Mouse (Mus musculus) limb, embryonic 12.5 days (tissue): ENCODE data around the gene Dlk2. TPM values are rescaled to one million over a fixed set of nuclear protein-coding genes. Genes with fewer than 3 reads are reported as not detected.

Experiments
- ATAC-seq: fragments of 200-750 bp; cut with Nextera tagmentation; 2 replicates; pipeline ENCODE4 v1.8.0; 2017; ENCODE audit warnings: low read depth, moderate TSS enrichment; ENCODE audit not compliant: insufficient number of reproducible peaks, insufficient read depth, low FRiP score, low TSS enrichment
- H3K27ac ChIP-seq: fragments of 300-500 bp; sonication (generic); 2 replicates; pipeline ENCODE4 v1.5.1; 2016; ENCODE audit warnings: mild to moderate bottlenecking, moderate library complexity
- H3K27me3 ChIP-seq: fragments of 300-500 bp; sonication (generic); 2 replicates; pipeline ENCODE4 v1.6.1; 2016; ENCODE audit warnings: mild to moderate bottlenecking, moderate library complexity
- H3K36me3 ChIP-seq: fragments of 300-500 bp; sonication (generic); 2 replicates; pipeline ENCODE4 v1.6.1; 2016; ENCODE audit warnings: mild to moderate bottlenecking, moderate library complexity
- H3K4me1 ChIP-seq: fragments of 300-500 bp; sonication (generic); replicated peaks from 2 replicates; pipeline ENCODE4 v1.6.1; 2016
- H3K4me2 ChIP-seq: fragments of 300-500 bp; sonication (generic); 2 replicates; pipeline ENCODE4 v1.6.1; 2016; ENCODE audit warnings: mild to moderate bottlenecking, moderate library complexity
- H3K4me3 ChIP-seq: fragments of 300-500 bp; sonication (generic); replicated peaks from 2 replicates; pipeline ENCODE4 v1.5.1; 2016; ENCODE audit warnings: mild to moderate bottlenecking
- H3K9ac ChIP-seq: fragments of 300-500 bp; sonication (generic); replicated peaks from 2 replicates; pipeline ENCODE4 v1.6.1; 2016; ENCODE audit warnings: mild to moderate bottlenecking, moderate library complexity
- H3K9me3 ChIP-seq: fragments of 300-500 bp; sonication (generic); 2 replicates; pipeline ENCODE4 v1.6.1; 2016; ENCODE audit warnings: mild to moderate bottlenecking, moderate library complexity
- WGBS: fragments of 180-500 bp; shearing (Covaris S2); methylation state at CpG from one replicate; pipeline ENCODE4 v1.1.7; 2016; 5-methylcytosine and 5-hydroxymethylcytosine counted together
- polyA plus RNA-seq: library from polyadenylated mRNA; unstranded; fragments of >200 nt; fragmentation: Nextera tagmentation; extraction: Ambion mirVana; gene quantifications from 2 replicates; pipeline ENCODE4 v1.2.1, GENCODE M21; 2016

Dlk2 gene
- polyA plus RNA-seq, 1 experiment from 2014 or later: 3.8 TPM

DNA sequence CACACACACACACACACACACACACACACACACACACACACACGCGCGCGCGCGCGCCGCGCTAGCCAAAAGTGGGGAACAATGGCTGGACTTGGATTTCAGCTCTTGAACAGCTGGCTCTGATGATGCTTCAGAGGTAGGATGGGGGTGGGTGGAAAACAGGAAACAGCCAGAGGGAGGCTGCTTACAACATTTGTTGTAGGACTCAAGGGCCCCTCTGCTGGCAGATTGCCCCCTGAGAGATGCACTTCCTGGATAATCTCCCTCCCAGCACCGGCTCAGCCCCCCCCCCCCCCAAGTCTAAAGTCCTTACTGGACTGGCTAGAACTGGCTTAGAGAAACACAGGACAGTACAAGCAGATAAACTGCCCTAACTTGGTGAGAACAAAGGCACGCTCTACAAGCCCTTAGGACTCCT lies 9.5 kb upstream of the Dlk2 start:
- Histone ChIP-seq H3K4me1 (peaks cover 20% of the 10 kb centered on the region), H3K27ac (peak overlapping the region; percentile 66), H3K27me3 (peaks cover 5% of the 10 kb centered on the region), H3K4me2 (no peak overlapping the region), H3K9ac (0 out of 2 replicates have a peak overlapping the region, but pooled peaks have one; percentile 18), H3K36me3 (no peaks in the 10 kb centered on the region), H3K9me3 (no peaks in the 10 kb centered on the region), H3K4me3 (no peak overlapping the region)
- no peak for ATAC-seq
- WGBS: 50% methylated on average over 11 of the region's 11 CpGs

DNA sequence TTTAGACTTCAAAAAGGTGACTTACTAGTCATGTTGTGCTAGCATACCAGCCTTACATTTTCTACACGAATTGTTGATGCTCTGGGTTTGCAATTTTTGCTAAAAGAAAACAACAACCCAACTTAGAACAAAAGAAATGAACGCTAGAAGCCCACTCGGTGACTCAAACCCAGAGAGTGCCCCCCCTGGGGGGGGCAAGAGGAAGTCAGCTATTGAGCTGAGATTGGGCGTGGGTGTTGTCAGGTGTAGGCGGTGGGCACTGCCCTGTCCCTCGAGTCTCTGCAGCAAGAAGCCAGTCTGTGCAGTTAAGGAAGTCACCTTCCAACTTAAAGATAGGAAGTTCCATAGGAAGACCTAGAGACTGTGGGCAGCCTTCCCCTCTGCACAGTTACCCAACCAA lies 620 bp upstream of the Dlk2 start:
- WGBS: 47% methylated on average over 6 of the region's 6 CpGs
- Histone ChIP-seq H3K4me2 (no peak overlapping the region), H3K27me3 (peaks cover 80% of the 10 kb centered on the region), H3K9me3 (no peaks in the 10 kb centered on the region), H3K27ac (no peak overlapping the region), H3K4me3 (no peak overlapping the region), H3K9ac (no peak overlapping the region), H3K36me3 (no peaks in the 10 kb centered on the region), H3K4me1 (peaks cover 18% of the 10 kb centered on the region)
- no peak for ATAC-seq

DNA sequence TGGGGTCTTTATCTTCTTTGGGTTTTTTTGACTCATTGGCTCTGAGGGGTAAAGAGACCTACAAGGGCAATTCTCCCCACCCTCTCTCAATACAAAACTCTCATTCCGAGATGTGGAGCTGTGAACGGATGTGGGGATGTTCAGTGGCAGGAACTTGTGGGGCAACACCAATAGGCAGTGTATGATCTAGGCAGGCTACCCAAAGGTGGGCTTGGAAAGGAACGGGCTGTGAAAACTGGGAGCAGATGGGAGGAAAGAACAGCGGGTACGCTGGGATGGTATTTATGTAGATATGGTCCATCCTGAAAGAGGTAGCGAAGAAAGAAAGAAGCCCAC lies 225 bp upstream of the Dlk2 start:
- peak overlapping the region; percentile 66; the same call in 1 of the 2 replicates for H3K9ac ChIP-seq
- no peaks in the 10 kb centered on the region for H3K9me3 ChIP-seq
- no peak overlapping the region for H3K27ac ChIP-seq
- peaks cover 80% of the 10 kb centered on the region for H3K27me3 ChIP-seq
- peak overlapping the region; percentile 64 for H3K4me3 ChIP-seq
- 10% methylated on average over 6 of the region's 6 CpGs for WGBS
- H3K36me3 ChIP-seq: no peaks in the 10 kb centered on the region
- H3K4me1 ChIP-seq: peaks cover 18% of the 10 kb centered on the region
- ATAC-seq: no peak
- peak overlapping the region; percentile 100 for H3K4me2 ChIP-seq

DNA sequence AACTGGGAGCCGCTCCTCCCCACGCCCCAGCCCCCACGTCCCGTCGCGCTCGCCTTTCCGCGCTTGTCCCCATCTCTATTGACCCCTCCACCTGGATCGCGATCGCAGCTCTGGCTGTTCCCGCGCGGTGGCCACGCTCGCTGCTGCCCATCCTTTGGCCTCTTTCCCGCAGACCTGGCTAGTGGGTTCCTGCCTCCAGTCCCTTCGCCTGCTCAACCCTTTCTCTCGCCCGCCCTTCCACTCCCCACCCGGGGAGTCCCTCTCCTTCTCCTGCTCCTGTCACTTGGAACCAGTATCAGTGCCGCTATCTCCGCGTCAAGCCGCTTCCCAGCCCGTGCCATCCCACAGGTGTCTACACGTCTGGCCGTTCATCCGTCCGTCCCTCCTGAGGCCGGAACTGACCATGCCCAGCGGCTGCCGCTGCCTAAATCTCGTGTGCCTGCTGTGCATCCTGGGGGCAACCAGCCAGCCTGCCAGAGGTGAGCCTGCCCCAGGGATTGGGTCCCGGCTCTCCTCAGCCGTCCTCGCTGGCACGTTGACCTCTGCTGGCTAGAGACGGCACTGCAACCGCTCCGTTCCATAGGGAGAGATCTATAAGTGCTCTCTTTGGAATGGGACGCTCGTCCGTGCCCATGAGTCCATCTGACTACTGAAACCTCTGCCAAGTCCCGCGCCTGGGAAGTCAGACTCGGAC lies 1.1 kb downstream of the Dlk2 start:
- H3K4me3 ChIP-seq: peak overlapping the region; percentile 64
- H3K4me2 ChIP-seq: peak overlapping the region; percentile 100
- no peaks in the 10 kb centered on the region for H3K9me3 ChIP-seq
- peaks cover 68% of the 10 kb centered on the region for H3K27me3 ChIP-seq
- no peaks in the 10 kb centered on the region for H3K36me3 ChIP-seq
- WGBS: 0% methylated on average over 48 of the region's 48 CpGs
- no peak overlapping the region for H3K27ac ChIP-seq
- H3K9ac ChIP-seq: peak overlapping the region; percentile 66
- H3K4me1 ChIP-seq: peaks cover 18% of the 10 kb centered on the region
- peak; percentile 77 for ATAC-seq

DNA sequence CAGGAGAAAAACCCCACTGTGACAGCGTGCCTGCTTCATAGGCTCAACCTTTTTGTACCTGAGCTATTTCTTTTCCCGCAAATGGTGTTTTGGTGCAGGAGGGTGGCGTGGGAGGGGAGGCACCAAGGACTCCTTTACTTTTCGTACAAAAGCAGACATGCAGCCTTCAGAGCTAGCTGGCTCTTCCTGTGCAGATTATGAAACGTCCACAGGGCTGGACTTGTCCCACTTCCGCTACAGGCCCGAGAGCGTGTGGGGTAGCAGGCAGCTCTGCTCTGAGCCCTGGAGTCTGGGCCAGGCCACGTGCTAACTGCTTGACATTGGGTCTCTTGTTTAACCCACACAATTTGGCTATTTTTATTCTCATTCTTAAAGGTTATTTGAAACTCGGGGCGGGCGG lies 4.7 kb downstream of the Dlk2 start:
- ATAC-seq: no peak
- H3K9ac ChIP-seq: no peak overlapping the region
- no peaks in the 10 kb centered on the region for H3K9me3 ChIP-seq
- H3K36me3 ChIP-seq: peaks cover 18% of the 10 kb centered on the region; the same call in 1 of the 2 replicates
- H3K4me1 ChIP-seq: peaks cover 18% of the 10 kb centered on the region
- no peak overlapping the region for H3K27ac ChIP-seq
- H3K4me2 ChIP-seq: no peak overlapping the region
- 79% methylated on average over 12 of the region's 12 CpGs for WGBS
- H3K4me3 ChIP-seq: no peak overlapping the region
- H3K27me3 ChIP-seq: peaks cover 39% of the 10 kb centered on the region

DNA sequence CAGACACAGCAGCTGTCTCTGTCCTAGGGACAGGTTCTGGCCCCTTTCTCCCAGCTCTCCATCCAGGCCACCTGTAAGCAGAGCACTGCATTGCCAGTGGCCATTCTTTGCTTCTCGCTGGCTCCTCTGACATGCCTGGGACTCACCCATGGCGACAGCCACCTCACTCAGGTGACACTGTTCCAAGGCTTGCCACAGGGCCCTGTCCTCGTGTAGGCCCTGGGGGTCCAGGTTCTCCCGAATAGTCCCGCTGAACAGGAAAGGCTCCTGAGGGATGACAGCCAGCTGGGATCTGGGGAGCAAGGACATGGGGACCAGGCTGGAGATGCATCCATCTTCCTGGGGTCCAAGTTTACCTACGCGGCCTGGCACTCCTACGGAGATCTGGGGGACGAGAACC lies 7.0 kb downstream of the Dlk2 start:
- peaks cover 16% of the 10 kb centered on the region for H3K27me3 ChIP-seq
- no peaks in the 10 kb centered on the region for H3K9me3 ChIP-seq
- no peak for ATAC-seq
- no peak overlapping the region for H3K4me2 ChIP-seq
- no peak overlapping the region; the same call in 1 of the 2 replicates for H3K9ac ChIP-seq
- 0 out of 2 replicates have a peak, but pooled peaks cover 3% of the 10 kb centered on the region for H3K4me1 ChIP-seq
- H3K4me3 ChIP-seq: no peak overlapping the region
- WGBS: 86% methylated on average over 9 of the region's 9 CpGs
- peaks cover 18% of the 10 kb centered on the region; the same call in 1 of the 2 replicates for H3K36me3 ChIP-seq
- H3K27ac ChIP-seq: no peak overlapping the region

DNA sequence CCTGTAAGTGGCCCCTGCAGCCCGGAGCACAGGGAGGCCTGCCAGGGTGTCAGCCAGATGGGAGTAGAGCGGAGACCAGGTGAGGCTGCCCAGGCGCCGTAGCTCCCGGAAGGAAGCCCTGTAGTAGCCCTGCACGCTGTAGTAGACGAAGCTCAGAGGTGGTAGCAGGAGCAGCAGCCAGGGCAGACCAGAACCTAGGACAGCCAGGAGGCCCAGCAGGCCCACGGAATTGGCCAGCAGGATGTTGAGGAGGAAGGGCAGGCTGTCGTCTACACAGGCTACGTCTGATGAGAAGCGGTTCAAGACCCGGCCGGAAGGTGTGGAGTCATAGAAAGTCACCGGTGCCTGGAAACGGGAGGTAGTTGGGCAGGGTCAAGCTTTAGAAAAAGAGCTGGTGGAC lies 9.7 kb downstream of the Dlk2 start:
- no peak overlapping the region for H3K9ac ChIP-seq
- WGBS: 90% methylated on average over 15 of the region's 15 CpGs
- no peak overlapping the region for H3K4me3 ChIP-seq
- no peaks in the 10 kb centered on the region for H3K4me1 ChIP-seq
- no peaks in the 10 kb centered on the region for H3K9me3 ChIP-seq
- H3K27ac ChIP-seq: no peak overlapping the region
- H3K4me2 ChIP-seq: no peak overlapping the region
- H3K36me3 ChIP-seq: peaks cover 18% of the 10 kb centered on the region; the same call in 1 of the 2 replicates
- H3K27me3 ChIP-seq: 0 out of 2 replicates have a peak, but pooled peaks cover 3% of the 10 kb centered on the region
- ATAC-seq: no peak

DNA sequence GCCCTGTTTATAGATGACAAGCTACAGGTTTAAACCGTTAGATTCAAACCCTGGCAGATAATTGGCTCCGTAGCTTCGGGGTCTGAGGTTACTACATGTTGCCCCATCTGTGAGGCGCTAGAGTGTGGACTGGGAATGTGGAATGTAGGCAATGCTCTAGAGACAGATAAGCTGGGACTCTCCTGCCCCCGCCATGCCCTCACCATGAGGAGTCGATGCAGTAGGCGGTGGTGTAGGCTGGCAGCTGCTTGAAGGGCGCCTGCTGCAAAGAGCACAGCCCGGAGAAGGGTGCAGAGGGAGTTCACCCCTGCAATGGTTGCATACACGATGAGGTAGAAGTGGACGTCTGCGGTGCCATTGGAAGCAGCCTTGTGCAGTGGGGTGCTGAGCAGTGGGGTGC lies 12.6 kb downstream of the Dlk2 start:
- Histone ChIP-seq H3K4me3 (no peak overlapping the region), H3K4me2 (no peak overlapping the region), H3K27ac (no peak overlapping the region), H3K36me3 (peaks cover 10% of the 10 kb centered on the region; the same call in 1 of the 2 replicates), H3K27me3 (0 out of 2 replicates have a peak, but pooled peaks cover 3% of the 10 kb centered on the region), H3K4me1 (no peaks in the 10 kb centered on the region), H3K9me3 (no peaks in the 10 kb centered on the region), H3K9ac (no peak overlapping the region)
- ATAC-seq: no peak
- WGBS: 82% methylated on average over 12 of the region's 12 CpGs

DNA sequence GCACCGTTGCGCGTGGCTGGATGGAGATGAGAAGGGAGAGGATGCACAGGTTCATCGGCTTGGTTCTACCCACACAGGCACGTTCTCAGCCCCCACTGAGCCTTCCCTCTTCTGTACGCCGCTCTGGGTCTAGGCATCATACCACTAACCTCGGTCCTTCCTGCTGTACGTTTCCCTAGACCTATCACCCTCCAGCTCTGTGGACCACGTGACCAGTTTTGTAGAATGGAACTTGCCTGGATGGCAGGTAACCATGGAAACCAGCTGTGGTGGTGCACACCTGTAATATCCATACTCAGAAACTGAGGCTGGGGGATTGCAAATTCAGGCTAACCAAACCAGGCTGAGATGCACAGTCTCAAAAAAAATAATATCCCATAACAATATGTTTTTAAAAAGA lies 13.3 kb downstream of the Dlk2 start:
- no peak overlapping the region for H3K4me3 ChIP-seq
- peaks cover 6% of the 10 kb centered on the region; the same call in 1 of the 2 replicates for H3K36me3 ChIP-seq
- H3K27me3 ChIP-seq: 0 out of 2 replicates have a peak, but pooled peaks cover 3% of the 10 kb centered on the region
- ATAC-seq: no peak
- H3K27ac ChIP-seq: no peak overlapping the region
- 91% methylated on average over 10 of the region's 10 CpGs for WGBS
- H3K9me3 ChIP-seq: no peaks in the 10 kb centered on the region
- H3K9ac ChIP-seq: no peak overlapping the region
- H3K4me2 ChIP-seq: no peak overlapping the region
- no peaks in the 10 kb centered on the region for H3K4me1 ChIP-seq

DNA sequence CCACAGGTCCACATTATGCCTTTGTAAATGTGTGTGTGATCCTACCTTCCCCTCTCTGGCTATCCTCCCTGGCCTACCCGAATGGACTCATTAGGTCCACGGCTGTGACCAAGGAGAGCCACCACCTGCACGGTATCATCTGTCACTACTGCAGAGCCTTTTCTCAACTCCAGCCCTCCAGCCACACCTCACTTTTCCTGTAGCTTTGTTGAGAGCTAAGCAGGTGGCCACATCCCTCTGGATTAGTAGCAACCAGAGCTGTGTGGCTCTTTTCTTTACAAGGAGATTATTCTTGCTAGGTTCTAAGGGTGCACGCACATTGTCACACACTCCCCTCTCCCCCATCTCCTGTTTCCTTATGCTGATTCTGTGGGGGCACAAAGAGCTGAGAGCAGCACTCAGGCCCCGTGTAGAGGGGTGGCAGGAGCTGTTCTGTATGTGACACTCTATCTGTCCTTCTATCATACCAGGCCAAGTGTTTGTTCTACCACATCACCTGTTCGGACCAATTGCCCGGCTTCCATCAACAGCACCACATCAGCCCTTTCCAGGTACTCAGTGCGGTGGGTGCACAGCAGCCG lies 16.0 kb downstream of the Dlk2 start:
- Histone ChIP-seq H3K4me3 (no peak overlapping the region), H3K36me3 (no peaks in the 10 kb centered on the region), H3K4me2 (no peak overlapping the region), H3K4me1 (no peaks in the 10 kb centered on the region), H3K27ac (no peak overlapping the region), H3K9me3 (no peaks in the 10 kb centered on the region), H3K9ac (no peak overlapping the region), H3K27me3 (no peaks in the 10 kb centered on the region)
- 83% methylated on average over 9 of the region's 9 CpGs for WGBS
- ATAC-seq: no peak

DNA sequence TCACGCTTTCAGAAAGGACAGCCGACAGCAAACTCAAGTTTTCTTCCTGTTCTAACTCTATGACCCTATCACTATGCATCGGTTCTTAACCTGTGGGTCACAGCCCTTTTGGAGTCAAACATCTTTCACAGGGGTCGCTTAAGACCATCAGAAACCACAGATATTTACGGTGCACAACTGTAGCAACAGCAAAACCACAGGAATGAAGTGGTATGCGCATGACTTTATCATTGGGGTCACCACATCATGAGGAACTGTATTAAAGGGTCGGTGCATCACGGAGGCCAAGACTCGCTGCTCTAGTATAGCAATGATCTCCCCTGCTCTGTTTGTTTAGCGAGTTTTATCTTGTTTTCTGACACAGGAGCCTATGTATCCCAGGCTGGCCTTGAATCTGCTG lies 18.6 kb downstream of the Dlk2 start:
- 91% methylated on average over 10 of the region's 10 CpGs for WGBS
- no peaks in the 10 kb centered on the region for H3K27me3 ChIP-seq

More for the DNA sequence above, 18.6 kb downstream of the Dlk2 start:
- Histone ChIP-seq H3K9me3 (no peaks in the 10 kb centered on the region), H3K36me3 (peaks cover 3% of the 10 kb centered on the region; the same call in 1 of the 2 replicates), H3K4me1 (no peaks in the 10 kb centered on the region), H3K27ac (no peak overlapping the region), H3K9ac (no peak overlapping the region), H3K4me2 (no peak overlapping the region), H3K4me3 (no peak overlapping the region)
- no peak for ATAC-seq
